24 mouse cellular contexts compared by ENCODE assay signal in the genomic region with DNA sequence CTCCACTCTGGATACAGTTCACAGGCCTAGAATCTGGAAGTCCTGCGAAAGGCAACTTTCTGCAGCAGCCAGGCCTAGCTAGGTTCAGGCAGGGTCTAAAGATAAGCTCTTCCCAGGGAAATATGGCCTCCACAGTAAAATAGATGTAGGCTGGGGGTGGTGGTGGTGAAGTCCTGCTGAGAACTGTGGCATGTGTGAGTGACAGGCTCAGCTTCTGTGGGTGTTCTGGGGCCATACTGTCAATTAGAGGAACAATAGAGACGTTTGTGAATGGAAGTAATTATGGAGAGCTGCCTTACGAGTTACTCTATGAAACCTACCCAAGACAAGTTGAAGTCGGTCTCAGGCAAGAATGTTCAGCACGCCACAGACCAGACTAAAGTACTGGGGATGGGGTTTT. TPM values are rescaled to one million over a fixed set of nuclear protein-coding genes. Genes with fewer than 3 reads are reported as not detected.
DNase-seq lines count a peak whose midpoint lies in the region; ATAC-seq and TF ChIP-seq lines count a peak whose summit lies in the region.
"Had no signal": no experiment of that assay in that cellular context is flagged by ENCODE, and none has a peak within 500 bp of the region (broad histone marks: within the 10 kb centered on the region; RNA-seq: fewer than 3 reads in every experiment).

No protein-coding gene starts in this region.

- H3K4me2 ChIP-seq in forebrain, embryonic 12.5 days: no peak overlapping the region
- H3K4me2 ChIP-seq in hindbrain, postnatal 0 days (ENCODE audit: low read depth, low read length): no peak overlapping the region
- H3K4me2 ChIP-seq: embryonic facial prominence, embryonic 13.5 days; embryonic facial prominence, embryonic 15.5 days; forebrain, embryonic 13.5 days; forebrain, embryonic 15.5 days had no signal

- H3K36me3 ChIP-seq in forebrain, embryonic 12.5 days (replicated peaks): no peaks in the 10 kb centered on the region
- no peaks in the 10 kb centered on the region for H3K36me3 ChIP-seq in forebrain, embryonic 10.5 days (replicated peaks)
- no peaks in the 10 kb centered on the region for H3K36me3 ChIP-seq in hindbrain, embryonic 10.5 days
- no peaks in the 10 kb centered on the region for H3K36me3 ChIP-seq in hindbrain, postnatal 0 days (ENCODE audit: insufficient read depth, low read length)
- H3K36me3 ChIP-seq: embryonic facial prominence, embryonic 13.5 days; embryonic facial prominence, embryonic 15.5 days; forebrain, embryonic 15.5 days had no signal

- no peak overlapping the region for H3K4me3 ChIP-seq in forebrain, embryonic 12.5 days (replicated peaks)
- no peak overlapping the region for H3K4me3 ChIP-seq in forebrain, embryonic 10.5 days
- no peak overlapping the region for H3K4me3 ChIP-seq in hindbrain, embryonic 10.5 days
- H3K4me3 ChIP-seq in hindbrain, postnatal 0 days (ENCODE audit: low read length): no peak overlapping the region
- H3K4me3 ChIP-seq: embryonic facial prominence, embryonic 13.5 days; embryonic facial prominence, embryonic 15.5 days; erythroblast, embryonic 14.5 days; forebrain, embryonic 13.5 days; forebrain, embryonic 15.5 days had no signal

- DNase-seq in forebrain, embryonic 10.5 days (ENCODE audit: extremely low spot score, low spot score): no peak
- peak; percentile 21 for DNase-seq in hindbrain, embryonic 10.5 days (ENCODE audit: low spot score)
- DNase-seq in hindbrain, postnatal 0 days (ENCODE audit: low spot score): no peak
- peak; percentile 30 for DNase-seq in retina, embryonic 14.5 days (ENCODE audit: low spot score)
- no peak for DNase-seq in layer of hippocampus, adult 18-20 months (ENCODE audit: low spot score in 2 of 2)
- no peak for DNase-seq in left cerebral cortex, adult 9 months (ENCODE audit: low spot score in 2 of 2)
- DNase-seq: adrenal gland, adult 2 months; adrenal gland, postnatal 10 days; adrenal gland, postnatal 25 days; cerebellum, adult 11-12 months; cerebellum, adult 8-10 months; cerebellum, adult 9-11 months; cerebellum, postnatal 14 days; cerebellum, postnatal 36 days; embryo, embryonic 11 days had no signal

- no peak overlapping the region for H3K9ac ChIP-seq in forebrain, embryonic 12.5 days
- no peak overlapping the region for H3K9ac ChIP-seq in hindbrain, postnatal 0 days (replicated peaks; ENCODE audit: low read length)
- H3K9ac ChIP-seq: embryonic facial prominence, embryonic 13.5 days; embryonic facial prominence, embryonic 15.5 days; forebrain, embryonic 13.5 days; forebrain, embryonic 15.5 days had no signal

- H3K4me1 ChIP-seq in forebrain, embryonic 12.5 days: peaks cover 17% of the 10 kb centered on the region
- peaks cover 34% of the 10 kb centered on the region for H3K4me1 ChIP-seq in forebrain, embryonic 10.5 days
- H3K4me1 ChIP-seq in hindbrain, embryonic 10.5 days (replicated peaks): peaks cover 27% of the 10 kb centered on the region
- peaks cover 3% of the 10 kb centered on the region; the same call in 1 of the 2 replicates for H3K4me1 ChIP-seq in hindbrain, postnatal 0 days (ENCODE audit: insufficient read depth, low read length)

- TF ChIP-seq CTCF in hindbrain, postnatal 0 days (IDR thresholded peaks at IDR 0.05; ENCODE audit: low read depth): no peak

- 0 out of 2 replicates have a peak, but pooled peaks have one; percentile 39 for ATAC-seq in forebrain, embryonic 12.5 days (ENCODE audit: low FRiP score)
- ATAC-seq in hindbrain, postnatal 0 days: no peak
- ATAC-seq: forebrain, embryonic 13.5 days; forebrain, embryonic 15.5 days had no signal

- H3K27me3 ChIP-seq in forebrain, embryonic 12.5 days: peaks cover 45% of the 10 kb centered on the region
- peaks cover 86% of the 10 kb centered on the region for H3K27me3 ChIP-seq in forebrain, embryonic 10.5 days (ENCODE audit: poor library complexity, severe bottlenecking)
- H3K27me3 ChIP-seq in hindbrain, embryonic 10.5 days (ENCODE audit: insufficient read depth, poor library complexity, severe bottlenecking): peaks cover 64% of the 10 kb centered on the region
- H3K27me3 ChIP-seq in hindbrain, postnatal 0 days (ENCODE audit: insufficient read depth, low read length): peaks cover 5% of the 10 kb centered on the region; the same call in 1 of the 2 replicates

- H3K27ac ChIP-seq in forebrain, embryonic 12.5 days: no peak overlapping the region
- no peak overlapping the region for H3K27ac ChIP-seq in forebrain, embryonic 10.5 days
- H3K27ac ChIP-seq in hindbrain, embryonic 10.5 days: no peak overlapping the region
- no peak overlapping the region for H3K27ac ChIP-seq in hindbrain, postnatal 0 days
- H3K27ac ChIP-seq: embryonic facial prominence, embryonic 13.5 days; embryonic facial prominence, embryonic 15.5 days; forebrain, embryonic 13.5 days; forebrain, embryonic 15.5 days had no signal

- 27% methylated on average over 5 of the region's 5 CpGs for WGBS in forebrain, embryonic 12.5 days
- WGBS in forebrain, embryonic 10.5 days: 41% methylated on average over 5 of the region's 5 CpGs
- 38% methylated on average over 5 of the region's 5 CpGs for WGBS in hindbrain, embryonic 10.5 days
- WGBS in hindbrain, postnatal 0 days: 57% methylated on average over 5 of the region's 5 CpGs

- H3K9me3 ChIP-seq in forebrain, embryonic 12.5 days: no peaks in the 10 kb centered on the region
- H3K9me3 ChIP-seq in forebrain, embryonic 10.5 days: no peaks in the 10 kb centered on the region
- no peaks in the 10 kb centered on the region for H3K9me3 ChIP-seq in hindbrain, embryonic 10.5 days
- no peaks in the 10 kb centered on the region for H3K9me3 ChIP-seq in hindbrain, postnatal 0 days (ENCODE audit: low read length)
- H3K9me3 ChIP-seq: embryonic facial prominence, embryonic 13.5 days; embryonic facial prominence, embryonic 15.5 days; forebrain, embryonic 13.5 days; forebrain, embryonic 15.5 days had no signal

RNA-seq across cellular contexts. Expression of a gene that starts 25.9 kb away (rescaled TPM):
- 7.0 and 7.7 TPM in 2 replicates for polyA plus RNA-seq in forebrain, embryonic 12.5 days (2016; fragmentation: Nextera tagmentation; extraction: Ambion mirVana)
- polyA plus RNA-seq in forebrain, embryonic 10.5 days (2016; fragmentation: Nextera tagmentation; extraction: Ambion mirVana): 5.4 and 6.3 TPM in 2 replicates
- polyA plus RNA-seq in hindbrain, embryonic 10.5 days (2016; fragmentation: Nextera tagmentation; extraction: Ambion mirVana): 11.5 and 16.9 TPM in 2 replicates
- total RNA-seq in hindbrain, postnatal 0 days (2014; rRNA removed): 7.8 and 12.5 TPM in 2 replicates
- polyA plus RNA-seq in hindbrain, postnatal 0 days (2015; fragmentation: Nextera tagmentation; extraction: Ambion mirVana): 4.9 and 5.7 TPM in 2 replicates
- under 1 TPM in 1 of 2 experiments, not detected in 1; 0.10 TPM for total RNA-seq in layer of hippocampus, adult 18-20 months (2021)
- total RNA-seq: adrenal gland, postnatal 25 days; common myeloid progenitor, adult 5-6 weeks; MEL had no signal
- polyA plus RNA-seq: adrenal gland, adult 2 months; erythroblast, embryonic 14.5 days; frontal cortex, adult 2 months had no signal

Comparison
In these comparisons a context has a peak if more than half of its experiments do, and no peak if none do; other contexts are left out.
1. DNase-seq: peak in hindbrain, embryonic 10.5 days (single experiment) and retina, embryonic 14.5 days (single experiment); none in forebrain, embryonic 10.5 days (single experiment), hindbrain, postnatal 0 days (single experiment), layer of hippocampus, adult 18-20 months (0 of 2) and left cerebral cortex, adult 9 months (0 of 2).